Mouse (Mus musculus) heart, embryonic 11.5 days (tissue): Measurements from ENCODE around the gene Tmem132a. TPM values are rescaled to one million over a fixed set of nuclear protein-coding genes. Genes with fewer than 3 reads are reported as not detected.

Experiments used
- ATAC-seq: fragments of 200-750 bp; cut with Nextera tagmentation; replicated peaks from 2 replicates; pipeline ENCODE4 v1.8.0; 2017; ENCODE audit warnings: moderate library complexity; ENCODE audit not compliant: insufficient number of reproducible peaks, low FRiP score, low TSS enrichment
- H3K27ac ChIP-seq: fragments of 300-500 bp; sonication (generic); 2 replicates; pipeline ENCODE4 v1.5.1; 2014; ENCODE audit warnings: mild to moderate bottlenecking, low read depth, low read length
- H3K27me3 ChIP-seq: fragments of 300-500 bp; sonication (generic); 2 replicates; pipeline ENCODE4 v1.6.1; 2014; ENCODE audit warnings: mild to moderate bottlenecking, low read length, mixed read lengths; ENCODE audit not compliant: control insufficient read depth, insufficient read depth
- H3K36me3 ChIP-seq: fragments of 300-500 bp; sonication (generic); 2 replicates; pipeline ENCODE4 v1.6.1; 2014; ENCODE audit warnings: mild to moderate bottlenecking, low read length, moderate library complexity, mixed read lengths; ENCODE audit not compliant: control insufficient read depth, insufficient read depth
- H3K4me1 ChIP-seq: fragments of 300-500 bp; sonication (generic); 2 replicates; pipeline ENCODE4 v1.6.1; 2014; ENCODE audit warnings: low read length; ENCODE audit not compliant: control insufficient read depth, insufficient read depth
- H3K4me2 ChIP-seq: fragments of 300-500 bp; sonication (generic); 2 replicates; pipeline ENCODE4 v1.6.1; 2014; ENCODE audit warnings: mild to moderate bottlenecking, moderate library complexity
- H3K4me3 ChIP-seq: fragments of 300-500 bp; sonication (generic); 2 replicates; pipeline ENCODE4 v1.5.1; 2014; ENCODE audit warnings: low read depth, low read length
- H3K9ac ChIP-seq: fragments of 300-500 bp; sonication (generic); 2 replicates; pipeline ENCODE4 v1.6.1; 2014; ENCODE audit warnings: mild to moderate bottlenecking, low read depth, low read length, moderate library complexity
- H3K9me3 ChIP-seq: fragments of 300-500 bp; sonication (generic); replicated peaks from 2 replicates; pipeline ENCODE4 v1.6.1; 2016; ENCODE audit warnings: low read length; ENCODE audit not compliant: control insufficient read depth
- WGBS: fragments of 180-500 bp; shearing (Covaris S2); extraction: QIAGEN DNeasy Blood & Tissue Kit; methylation state at CpG from one replicate; pipeline ENCODE4 v1.1.7; 2014; ENCODE audit not compliant: insufficient replicate concordance; 5-methylcytosine and 5-hydroxymethylcytosine counted together
- polyA plus RNA-seq: library from polyadenylated mRNA; unstranded; fragments of >200 nt; fragmentation: Nextera tagmentation; extraction: Ambion mirVana; gene quantifications from 2 replicates; pipeline ENCODE4 v1.2.1, GENCODE M21; 2014

Gene Tmem132a
- polyA plus RNA-seq, 1 experiment from 2014 or later: 35.5 TPM

- Histone ChIP-seq H3K27me3 (no peaks in the 10 kb centered on the region), H3K9me3 (no peaks in the 10 kb centered on the region), H3K9ac (no peak overlapping the region), H3K4me2 (no peak overlapping the region), H3K4me3 (no peak overlapping the region), H3K27ac (no peak overlapping the region), H3K36me3 (no peaks in the 10 kb centered on the region), H3K4me1 (peaks cover 8% of the 10 kb centered on the region)
- 87% methylated on average over 3 of the region's 3 CpGs for WGBS
- no peak for ATAC-seq
These were observed 22.5 kb upstream of the Tmem132a start for GRCm38 (mm10) chr19:10892201-10892600.

GRCm38 (mm10) chr19:10881426-10882154, 11.8 kb upstream of the Tmem132a start, which contains the start of gene Tmem109:
Gene Tmem109, minus strand, starts transcription at chr19:10882001.
- Histone ChIP-seq H3K4me3 (peak within 1 kb of the TSS; percentile 51), H3K27me3 (no peaks in the 10 kb centered on the region), H3K9ac (peak within 1 kb of the TSS; percentile 80), H3K4me1 (peaks cover 11% of the 10 kb centered on the region), H3K9me3 (no peaks in the 10 kb centered on the region), H3K4me2 (peak within 1 kb of the TSS; percentile 95), H3K27ac (peak within 1 kb of the TSS; percentile 91), H3K36me3 (no peaks in the 10 kb centered on the region)
- under 1% methylated on average over 49 of the region's 49 CpGs for WGBS
- peak; percentile 86 for ATAC-seq

GRCm38 (mm10) chr19:10880975-10881425, 11.3 kb upstream of the Tmem132a start:
- WGBS: 4% methylated on average over 14 of the region's 14 CpGs
- H3K36me3 ChIP-seq: no peaks in the 10 kb centered on the region
- H3K27me3 ChIP-seq: no peaks in the 10 kb centered on the region
- ATAC-seq: peak; percentile 70
- no peaks in the 10 kb centered on the region for H3K9me3 ChIP-seq
- H3K4me3 ChIP-seq: peak overlapping the region; percentile 51
- peak overlapping the region; percentile 80 for H3K9ac ChIP-seq
- peak overlapping the region; percentile 91; the same call in 1 of the 2 replicates for H3K27ac ChIP-seq
- H3K4me2 ChIP-seq: peak overlapping the region; percentile 95
- peaks cover 11% of the 10 kb centered on the region for H3K4me1 ChIP-seq

- no peak for ATAC-seq
- Histone ChIP-seq H3K27me3 (no peaks in the 10 kb centered on the region), H3K4me2 (peak overlapping the region; percentile 95), H3K9me3 (no peaks in the 10 kb centered on the region), H3K4me1 (peaks cover 11% of the 10 kb centered on the region), H3K4me3 (peak overlapping the region; percentile 51), H3K36me3 (no peaks in the 10 kb centered on the region), H3K27ac (no peak overlapping the region), H3K9ac (peak overlapping the region; percentile 80)
- 64% methylated on average over 7 of the region's 7 CpGs for WGBS
These were observed 10.6 kb upstream of the Tmem132a start for GRCm38 (mm10) chr19:10880085-10880974.

GRCm38 (mm10) chr19:10878201-10878837, 8.6 kb upstream of the Tmem132a start:
- Histone ChIP-seq H3K27ac (no peak overlapping the region), H3K9me3 (peaks cover 2% of the 10 kb centered on the region; the same call in 1 of the 2 replicates), H3K4me3 (no peak overlapping the region), H3K36me3 (peaks cover 9% of the 10 kb centered on the region), H3K27me3 (no peaks in the 10 kb centered on the region), H3K4me2 (no peak overlapping the region), H3K4me1 (peaks cover 11% of the 10 kb centered on the region), H3K9ac (no peak overlapping the region)
- no peak for ATAC-seq
- WGBS: 86% methylated on average over 7 of the region's 7 CpGs

- Histone ChIP-seq H3K4me2 (no peak overlapping the region), H3K9me3 (peaks cover 2% of the 10 kb centered on the region; the same call in 1 of the 2 replicates), H3K36me3 (peaks cover 30% of the 10 kb centered on the region), H3K4me3 (no peak overlapping the region), H3K27me3 (no peaks in the 10 kb centered on the region), H3K4me1 (peaks cover 15% of the 10 kb centered on the region), H3K27ac (no peak overlapping the region), H3K9ac (no peak overlapping the region)
- no peak for ATAC-seq
- 71% methylated on average over 14 of the region's 14 CpGs for WGBS
These were observed 1.7 kb upstream of the Tmem132a start for GRCm38 (mm10) chr19:10871328-10871961.

GRCm38 (mm10) chr19:10870676-10871075, 936 bp upstream of the Tmem132a start:
- Histone ChIP-seq H3K4me1 (peaks cover 15% of the 10 kb centered on the region), H3K4me3 (no peak overlapping the region), H3K27ac (no peak overlapping the region), H3K36me3 (peaks cover 34% of the 10 kb centered on the region), H3K9ac (no peak overlapping the region), H3K4me2 (no peak overlapping the region), H3K9me3 (peaks cover 2% of the 10 kb centered on the region; the same call in 1 of the 2 replicates), H3K27me3 (no peaks in the 10 kb centered on the region)
- no peak for ATAC-seq
- WGBS: 85% methylated on average over 3 of the region's 3 CpGs
